Mouse (Mus musculus) left cerebral cortex, adult 8-10 months (tissue): ENCODE measurements at regions not wholly inside any gene's neighbourhood (a gene's known extent, or its start where the extent isn't known, plus 50 kb on each side); places are given as distances from the start of the nearest gene placed in this dataset.

Experiments
- DNase-seq, 2 experiments: peaks; one replicate each; pipeline ENCODE4 v3.0.0; 2022; ENCODE audit warnings: low spot score in 2 of 2

DNA sequence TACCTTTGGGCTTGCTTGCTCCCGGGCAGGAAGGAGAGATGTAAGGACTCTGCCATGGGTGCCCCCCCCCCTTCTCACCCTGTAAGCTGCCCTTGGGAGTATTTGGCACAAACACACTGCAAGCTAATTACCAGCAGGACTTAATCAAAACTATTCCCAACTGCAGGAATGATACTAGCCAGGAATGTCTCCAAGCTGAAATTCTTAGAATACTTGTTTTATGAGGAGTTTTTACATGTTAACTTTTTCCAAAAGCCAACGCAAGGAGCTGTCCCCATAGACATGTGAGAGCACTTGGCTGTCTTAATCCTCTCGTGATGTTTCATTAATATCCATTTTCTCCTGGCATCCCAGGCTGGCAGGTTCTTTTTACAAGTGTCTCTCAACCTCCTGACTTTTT, 155.6 kb upstream of the Irx6 start:
- no peak for DNase-seq

GRCm38 (mm10) chr8:92522519-92522918, 151.6 kb upstream of the Irx6 start:
- no peak for DNase-seq

DNA sequence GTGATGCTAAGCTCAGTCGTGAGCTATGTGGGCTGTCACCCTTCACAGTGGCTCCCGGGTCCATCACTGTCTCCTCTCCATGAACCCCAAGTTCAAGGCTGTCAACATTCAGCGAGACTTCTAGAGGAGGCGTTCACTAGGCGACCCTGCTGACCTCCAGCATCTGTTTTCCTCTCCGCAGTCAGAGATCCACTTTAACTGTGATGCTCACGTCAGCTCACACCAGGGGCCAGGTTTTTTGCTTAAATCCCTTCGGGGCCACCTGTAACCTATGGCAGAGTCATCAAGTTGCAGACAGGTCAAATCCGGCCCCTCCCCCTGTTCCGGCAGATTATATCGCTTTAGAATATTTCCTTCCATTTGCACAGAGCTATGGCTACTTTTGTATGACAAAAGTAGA, 144.3 kb upstream of the Irx6 start:
- no peak for DNase-seq

DNA sequence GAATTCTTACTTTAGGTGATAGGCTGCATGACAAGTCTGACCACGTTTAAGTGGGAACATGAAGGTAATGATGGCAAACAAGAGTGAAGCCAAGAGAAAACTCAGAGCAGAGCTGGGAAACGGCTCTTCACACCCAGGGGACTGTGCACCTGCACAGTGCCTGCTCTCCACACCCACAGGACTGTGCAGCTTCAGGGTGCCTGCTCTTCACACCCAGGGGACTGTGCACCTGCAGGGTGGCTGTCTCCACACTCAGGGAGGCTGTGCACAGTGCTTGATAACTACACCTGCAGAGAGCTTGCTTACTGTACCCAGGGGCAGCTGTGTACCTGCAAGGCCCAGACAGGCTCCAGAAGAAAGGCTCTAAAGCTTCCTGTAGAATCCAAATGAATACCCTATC, 133.5 kb upstream of the Irx6 start:
- DNase-seq = no peak

DNA sequence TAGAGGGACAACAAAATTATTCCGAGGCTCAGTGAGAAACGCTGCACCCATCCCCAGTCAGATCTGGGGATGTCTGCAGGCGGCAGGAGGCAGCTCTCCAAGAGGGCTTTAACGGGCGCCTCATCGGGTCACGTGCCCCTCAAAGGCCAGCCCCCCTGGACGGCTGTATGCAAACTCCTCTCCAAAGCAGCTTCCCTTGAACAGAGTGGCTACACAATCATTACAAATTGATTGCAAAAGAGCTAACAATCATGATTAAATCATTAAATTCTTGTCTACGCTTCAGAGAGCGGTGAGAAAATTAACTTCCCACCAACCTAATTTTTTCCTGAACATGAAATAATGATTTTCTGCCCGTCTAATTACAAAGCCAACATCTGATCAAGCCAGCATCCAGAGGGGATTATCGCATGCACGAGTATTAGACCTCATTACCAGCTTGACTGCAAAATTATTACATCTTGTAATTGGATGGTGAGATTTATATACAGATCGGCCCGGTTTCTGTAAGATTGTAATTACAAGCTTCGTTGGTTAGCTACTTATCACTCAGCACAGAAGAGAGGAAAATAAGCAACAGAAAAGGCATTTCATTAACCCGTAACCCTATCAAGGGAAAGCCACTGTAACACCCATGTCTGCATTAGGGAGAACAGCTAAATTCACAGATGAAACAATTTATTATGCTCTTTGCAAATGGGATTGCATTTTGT, 128.6 kb upstream of the Irx6 start:
- DNase-seq = no peak

DNA sequence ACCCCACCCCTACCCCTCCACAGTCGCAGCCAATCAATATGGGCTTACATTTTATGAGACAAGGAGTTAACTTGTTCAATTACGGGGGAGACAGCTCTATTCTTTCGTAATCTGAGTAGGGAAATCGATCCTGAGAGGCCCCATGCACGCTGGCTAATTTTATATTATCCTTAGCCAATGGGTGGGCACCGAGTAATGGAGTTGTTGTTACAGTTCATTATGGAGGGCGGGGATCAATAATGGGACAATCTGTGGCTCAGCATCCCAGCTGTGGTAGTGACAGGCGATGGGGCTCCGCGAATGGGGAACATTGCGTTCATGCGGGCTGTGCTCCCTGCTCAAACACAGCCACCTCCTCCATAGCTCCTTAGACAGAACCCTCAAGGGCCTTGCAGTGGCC, 118.9 kb upstream of the Irx6 start:
- no peak for DNase-seq

DNA sequence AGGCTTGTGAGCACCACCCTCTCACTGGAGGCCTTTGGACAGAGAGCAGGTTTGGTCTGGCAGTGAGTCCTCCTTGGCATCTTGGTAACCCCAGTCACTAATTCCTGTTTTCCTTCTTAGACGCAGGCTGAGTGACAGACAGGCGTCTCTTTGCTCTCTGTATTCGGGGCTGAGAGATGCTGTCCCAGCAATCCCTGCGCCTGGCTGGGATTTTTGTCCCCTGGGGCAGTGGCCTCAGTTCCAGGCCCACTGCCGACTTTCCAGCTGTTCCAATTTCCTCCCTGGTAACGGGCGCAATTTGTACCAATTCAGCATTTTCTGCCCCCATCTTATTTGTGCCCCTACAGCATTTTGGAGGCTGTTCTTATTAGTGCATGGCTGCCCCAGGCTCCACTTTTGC, 118.5 kb upstream of the Irx6 start:
- no peak for DNase-seq

GRCm38 (mm10) chr8:92562471-92562870, 111.6 kb upstream of the Irx6 start:
- DNase-seq = no peak

GRCm38 (mm10) chr8:92562962-92563361, 111.1 kb upstream of the Irx6 start:
- no peak for DNase-seq

DNA sequence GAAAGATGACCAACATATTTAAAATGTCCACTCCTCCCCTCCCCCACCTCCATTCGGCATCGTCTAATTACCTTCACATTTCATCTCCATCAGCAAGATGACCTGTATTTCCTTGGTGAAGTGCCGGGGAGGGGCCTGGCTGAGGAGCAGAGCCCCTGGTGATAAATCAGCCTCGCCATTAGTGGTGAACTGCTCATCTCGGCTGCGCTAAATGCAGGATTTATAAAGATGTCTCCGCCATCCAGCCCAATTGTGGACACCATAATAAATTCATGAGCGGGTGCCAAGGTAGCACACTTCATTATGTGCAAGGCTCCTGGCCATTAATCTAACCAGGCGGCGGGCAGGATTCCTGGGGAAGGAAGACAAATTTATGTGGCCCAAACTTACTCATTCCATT, 104.4 kb upstream of the Irx6 start:
- DNase-seq = no peak

DNA sequence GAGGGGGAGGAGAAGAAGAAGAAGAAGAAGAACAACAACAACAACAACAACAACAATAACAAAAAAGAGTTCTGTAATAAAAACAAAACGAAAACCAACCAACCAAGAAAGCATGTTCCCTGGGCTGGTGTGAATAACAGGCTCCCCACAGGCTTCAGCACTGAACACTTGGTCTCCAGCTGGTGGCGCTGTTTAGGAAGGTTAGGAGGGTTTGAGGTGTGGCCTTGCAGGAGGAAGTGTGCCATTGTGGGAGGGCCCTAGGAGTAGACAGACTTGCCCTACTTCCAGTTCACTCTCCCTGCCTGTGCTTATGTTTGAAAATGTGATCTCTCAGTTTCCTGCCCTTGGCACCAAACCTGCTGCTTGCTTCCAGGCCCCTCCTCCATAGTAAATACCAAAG, 94.6 kb upstream of the Irx6 start:
- no peak for DNase-seq

GRCm38 (mm10) chr8:92581051-92581450, 93.0 kb upstream of the Irx6 start:
- DNase-seq = no peak

DNA sequence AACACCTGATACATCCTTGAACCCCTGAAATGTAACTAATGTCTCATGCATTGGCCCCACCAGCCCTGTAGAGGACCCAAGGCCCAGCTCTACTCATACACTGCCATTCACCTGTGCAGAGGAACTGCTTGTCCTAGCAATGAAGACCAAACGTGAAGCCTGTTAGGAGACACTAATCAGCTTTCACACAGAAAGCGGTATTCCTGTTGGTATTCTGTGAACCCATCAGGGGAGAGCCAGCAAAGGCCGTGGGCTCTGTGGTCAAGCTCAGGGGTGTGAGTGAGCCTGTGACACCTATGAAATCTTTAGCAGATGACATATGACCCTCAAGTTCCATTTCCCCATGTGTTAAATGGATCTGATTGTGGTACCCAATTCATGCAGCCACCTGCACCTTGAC, 73.3 kb upstream of the Irx6 start:
- DNase-seq = no peak

- DNase-seq = no peak
Observed at GRCm38 (mm10) chr8:92602973-92603372, 71.1 kb upstream of the Irx6 start.

- DNase-seq = no peak
Observed at GRCm38 (mm10) chr8:92605631-92606030, 68.5 kb upstream of the Irx6 start.

DNA sequence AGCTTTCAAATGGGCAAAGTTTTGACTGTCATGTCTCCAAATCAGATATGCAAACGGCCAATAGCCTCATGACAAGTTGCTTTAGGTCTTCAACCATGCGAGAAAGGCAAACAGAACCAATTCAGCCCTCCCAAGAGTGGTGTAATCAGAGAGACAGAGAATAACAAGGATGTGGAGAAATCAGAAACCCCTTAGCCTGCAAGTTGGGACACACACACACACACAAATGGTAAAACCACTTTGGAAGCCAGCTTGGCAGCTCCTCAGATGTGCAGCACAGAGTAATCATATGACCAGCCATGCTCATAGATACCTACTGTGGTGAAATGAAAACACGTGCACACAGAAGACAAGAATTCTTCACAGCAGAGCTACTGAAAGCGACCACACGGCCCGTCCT, 66.5 kb upstream of the Irx6 start:
- no peak for DNase-seq

- no peak for DNase-seq
Observed at GRCm38 (mm10) chr8:92609908-92610307, 64.2 kb upstream of the Irx6 start.

GRCm38 (mm10) chr8:92610487-92611059, 63.5 kb upstream of the Irx6 start:
- no peak for DNase-seq

DNA sequence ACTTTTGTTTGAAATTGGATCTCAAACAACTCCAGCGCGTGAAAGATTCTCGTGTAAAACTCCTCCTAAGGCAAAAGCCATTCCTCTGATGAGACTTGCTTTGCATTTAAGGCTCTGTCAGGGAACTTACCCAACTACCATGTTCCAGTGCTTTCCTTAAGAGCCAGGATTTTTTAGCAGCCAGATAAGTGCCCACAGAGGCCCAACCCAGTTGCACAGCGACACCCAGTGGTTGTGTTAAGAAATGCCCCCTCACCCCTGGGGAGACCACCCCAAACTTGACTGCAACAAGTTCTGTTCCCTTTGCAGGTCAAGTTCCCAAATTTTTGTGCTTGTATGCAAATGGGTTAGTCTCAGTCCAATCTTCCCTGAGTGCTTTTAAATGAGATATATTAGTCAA, 60.6 kb upstream of the Irx6 start:
- DNase-seq = no peak

DNA sequence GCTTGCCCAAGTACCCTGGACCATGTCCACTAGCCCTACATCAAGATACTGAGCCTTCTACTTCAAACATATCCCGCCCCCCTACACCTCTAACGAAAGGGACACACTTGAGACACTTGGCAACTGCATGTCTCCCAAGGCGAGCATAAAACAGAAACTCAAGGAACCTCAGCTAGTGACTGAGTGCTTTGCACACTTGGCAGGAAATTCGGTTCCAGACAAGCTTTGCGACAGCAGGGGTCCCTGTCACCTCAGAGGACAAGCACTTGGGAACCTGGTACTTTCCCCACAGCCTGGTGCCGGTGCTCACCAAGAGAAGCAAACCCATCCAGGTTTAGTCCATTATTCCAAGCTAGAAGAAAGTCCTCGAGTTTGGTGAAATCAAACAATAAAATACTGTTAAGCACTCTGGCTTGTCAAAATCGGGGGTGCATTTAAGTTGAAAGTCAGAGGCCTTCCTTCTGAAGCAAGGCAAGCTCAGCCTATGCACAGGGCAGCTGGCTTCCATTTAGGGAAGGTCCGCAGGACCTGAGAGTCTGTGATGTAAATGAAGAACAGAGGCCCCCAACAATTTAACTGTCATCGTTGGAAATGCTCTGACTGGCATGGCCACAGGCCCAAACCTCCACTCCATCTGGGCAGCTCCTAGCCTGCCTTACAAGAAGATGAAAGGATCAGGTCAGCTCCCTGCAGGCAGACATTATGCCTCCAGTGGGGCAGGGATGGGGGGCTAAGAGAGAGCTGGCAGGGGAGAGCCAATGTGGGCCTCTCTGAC, 57.6 kb upstream of the Irx6 start:
- no peak for DNase-seq

- no peak for DNase-seq
Observed at GRCm38 (mm10) chr8:92618281-92618680, 55.8 kb upstream of the Irx6 start.
